Mouse (Mus musculus): Measurements from ENCODE around the gene Ugt1a6b.

DNA sequence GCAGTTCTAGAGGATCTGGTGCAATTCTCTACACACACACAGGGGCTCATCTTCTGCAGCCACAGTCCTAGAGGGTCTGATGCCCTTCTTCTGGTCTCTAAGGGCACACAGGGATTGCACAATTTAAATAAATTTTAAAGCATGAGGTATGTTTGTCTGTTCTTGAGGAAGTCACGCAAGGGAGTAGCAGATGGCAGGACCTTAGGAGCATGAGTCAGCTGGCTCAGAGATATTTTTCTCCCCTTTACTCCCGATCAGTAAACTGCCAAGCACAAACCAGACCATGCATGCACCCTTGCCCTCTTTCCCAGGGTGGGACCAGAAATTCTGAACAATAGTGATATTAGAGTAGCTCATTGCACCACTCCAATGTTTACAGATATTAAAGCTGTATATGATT, 55.4 kb downstream of the Ugt1a6b start:
- TF ChIP-seq CTCF (IDR thresholded peaks at IDR 0.05; ENCODE audit: borderline replicate concordance, extremely low read depth, insufficient read depth, insufficient read length), result no peak
- TF ChIP-seq POLR2A (IDR thresholded peaks at IDR 0.05; ENCODE audit: borderline replicate concordance, extremely low read depth, insufficient read depth, insufficient read length, poor library complexity, severe bottlenecking), result no peak
